Mouse (Mus musculus) G1E-ER4 (cell line): ENCODE data around the gene Eef1a1. TPM values are rescaled to one million over a fixed set of nuclear protein-coding genes. Genes with fewer than 3 reads are reported as not detected.

Experiments used
- GATA1 ChIP-seq: IDR thresholded peaks from one replicate; pipeline ENCODE4 v1.8.0; 2012; ENCODE audit warnings: low read length, inconsistent platforms
- polyA plus RNA-seq: library from polyadenylated mRNA; stranded (reverse); fragments of >175 nt; gene quantifications from 2 replicates; pipeline ENCODE4 v1.2.3, GENCODE M21; 2012

The Eef1a1 gene
- polyA plus RNA-seq, 1 experiment: 530 TPM

GRCm38 (mm10) chr9:78484660-78485059, 4.3 kb downstream of the Eef1a1 start:
- no peak for TF ChIP-seq GATA1

- TF ChIP-seq GATA1: no peak
Observed at GRCm38 (mm10) chr9:78482386-78482785, 6.6 kb downstream of the Eef1a1 start.

GRCm38 (mm10) chr9:78481423-78482331, 7.3 kb downstream of the Eef1a1 start:
- no peak for TF ChIP-seq GATA1

- no peak for TF ChIP-seq GATA1
Observed at GRCm38 (mm10) chr9:78480706-78481358, 8.1 kb downstream of the Eef1a1 start.

GRCm38 (mm10) chr9:78477021-78477551, 11.9 kb downstream of the Eef1a1 start:
- no peak for TF ChIP-seq GATA1

GRCm38 (mm10) chr9:78476531-78477020, 12.4 kb downstream of the Eef1a1 start:
- TF ChIP-seq GATA1: no peak

GRCm38 (mm10) chr9:78475873-78476272, 13.1 kb downstream of the Eef1a1 start:
- TF ChIP-seq GATA1: no peak

GRCm38 (mm10) chr9:78475383-78475780, 13.6 kb downstream of the Eef1a1 start:
- TF ChIP-seq GATA1: no peak

GRCm38 (mm10) chr9:78474771-78475382, 14.1 kb downstream of the Eef1a1 start:
- no peak for TF ChIP-seq GATA1

- no peak for TF ChIP-seq GATA1
Observed at GRCm38 (mm10) chr9:78474270-78474669, 14.7 kb downstream of the Eef1a1 start.

GRCm38 (mm10) chr9:78473588-78473987, 15.4 kb downstream of the Eef1a1 start:
- no peak for TF ChIP-seq GATA1

GRCm38 (mm10) chr9:78465725-78466124, 23.2 kb downstream of the Eef1a1 start:
- TF ChIP-seq GATA1: no peak

GRCm38 (mm10) chr9:78463337-78463736, 25.6 kb downstream of the Eef1a1 start:
- TF ChIP-seq GATA1: no peak

- no peak for TF ChIP-seq GATA1
Observed at GRCm38 (mm10) chr9:78457026-78457425, 31.9 kb downstream of the Eef1a1 start.

- TF ChIP-seq GATA1: no peak
Observed at GRCm38 (mm10) chr9:78451382-78451781, 37.6 kb downstream of the Eef1a1 start.

GRCm38 (mm10) chr9:78450404-78450803, 38.5 kb downstream of the Eef1a1 start:
- TF ChIP-seq GATA1: no peak
